Mouse (Mus musculus) bone marrow, adult 2 months (tissue): ENCODE data around the gene Rnaseh1. TPM values are rescaled to one million over a fixed set of nuclear protein-coding genes. Genes with fewer than 3 reads are reported as not detected.

Source experiments
- H3K27ac ChIP-seq: fragments of 200-500 bp; 2 replicates; pipeline ENCODE4 v1.5.1; 2012; ENCODE audit warnings: low read depth, mild to moderate bottlenecking, control low read depth, inconsistent platforms, low read length; ENCODE audit not compliant: control insufficient read depth, poor library complexity, insufficient read depth
- H3K4me1 ChIP-seq: fragments of 200-500 bp; 2 replicates; pipeline ENCODE4 v1.6.1; 2011; ENCODE audit warnings: low read length; ENCODE audit not compliant: control insufficient read depth, insufficient read depth
- H3K4me3 ChIP-seq: fragments of 200-500 bp; replicated peaks from 2 replicates; pipeline ENCODE3; 2011; ENCODE audit warnings: mild to moderate bottlenecking, low read depth, low read length, control low read depth; ENCODE audit not compliant: control insufficient read depth
- CTCF ChIP-seq: fragments of 200-500 bp; IDR thresholded peaks from 2 replicates; pipeline ENCODE4 v1.5.1; 2011; ENCODE audit warnings: low read length, control low read depth; ENCODE audit not compliant: control insufficient read depth, insufficient read depth
- POLR2A ChIP-seq: fragments of 200-500 bp; IDR thresholded peaks from 2 replicates; pipeline ENCODE4 v1.6.1; 2011; ENCODE audit warnings: low read depth, mild to moderate bottlenecking, control low read depth, low read length, borderline replicate concordance; ENCODE audit not compliant: control insufficient read depth
- WGBS: fragments of 180-500 bp; shearing (Covaris S2); methylation state at CpG from one replicate; pipeline ENCODE4 v1.1.7; 2018; 5-methylcytosine and 5-hydroxymethylcytosine counted together
- polyA plus RNA-seq: library from polyadenylated mRNA; stranded (reverse); fragments of >200 nt; gene quantifications from 2 replicates; pipeline ENCODE4 v1.2.4, GENCODE M21; 2011; ENCODE audit warnings: low replicate concordance; ENCODE audit not compliant: missing spikeins, insufficient read depth, insufficient read length

Gene Rnaseh1
- polyA plus RNA-seq, 1 experiment: 18.7 TPM

GRCm38 (mm10) chr12:28685771-28686170 lies 36.4 kb downstream of the Rnaseh1 start:
- no peak for TF ChIP-seq POLR2A
- no peak for TF ChIP-seq CTCF
- WGBS: 74% methylated on average over 3 of the region's 3 CpGs
- H3K27ac ChIP-seq: no peak overlapping the region
- no peak overlapping the region for H3K4me3 ChIP-seq
- no peaks in the 10 kb centered on the region for H3K4me1 ChIP-seq

DNA sequence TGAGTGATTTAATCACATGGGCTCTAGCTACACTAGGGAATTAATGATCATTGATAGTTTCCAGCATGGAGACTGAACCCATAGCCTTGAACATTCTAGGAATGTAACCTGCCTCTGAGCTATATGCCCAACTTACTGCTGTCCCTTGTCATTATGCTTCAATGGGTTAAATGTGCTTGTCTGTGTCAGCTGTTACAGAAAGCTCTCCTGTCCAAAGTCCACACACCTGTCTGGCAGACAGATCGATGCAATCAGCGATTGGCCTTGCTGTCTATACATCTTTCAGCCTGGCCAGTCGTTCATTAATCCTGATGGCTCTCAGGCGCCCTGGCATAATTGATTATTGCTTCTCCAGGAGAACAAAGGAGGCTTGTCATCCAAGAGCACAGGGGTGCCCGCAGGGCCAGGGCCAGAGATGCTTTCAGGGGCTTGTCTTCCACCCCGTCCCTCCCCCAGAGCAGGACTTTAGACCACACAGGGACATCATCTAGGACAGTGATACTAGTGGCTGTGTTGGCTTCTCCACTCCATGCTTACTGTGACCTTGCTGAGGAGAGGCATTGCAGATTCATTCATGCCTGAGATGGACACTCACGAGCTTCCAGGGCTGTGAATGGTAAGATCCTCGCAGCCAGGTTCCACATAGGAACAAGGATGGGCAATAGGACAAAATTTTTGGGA lies 36.9 kb downstream of the Rnaseh1 start:
- TF ChIP-seq POLR2A (no peak), CTCF (no peak)
- Histone ChIP-seq H3K4me3 (no peak overlapping the region), H3K27ac (no peak overlapping the region), H3K4me1 (no peaks in the 10 kb centered on the region)
- 84% methylated on average over 8 of the region's 8 CpGs for WGBS

DNA sequence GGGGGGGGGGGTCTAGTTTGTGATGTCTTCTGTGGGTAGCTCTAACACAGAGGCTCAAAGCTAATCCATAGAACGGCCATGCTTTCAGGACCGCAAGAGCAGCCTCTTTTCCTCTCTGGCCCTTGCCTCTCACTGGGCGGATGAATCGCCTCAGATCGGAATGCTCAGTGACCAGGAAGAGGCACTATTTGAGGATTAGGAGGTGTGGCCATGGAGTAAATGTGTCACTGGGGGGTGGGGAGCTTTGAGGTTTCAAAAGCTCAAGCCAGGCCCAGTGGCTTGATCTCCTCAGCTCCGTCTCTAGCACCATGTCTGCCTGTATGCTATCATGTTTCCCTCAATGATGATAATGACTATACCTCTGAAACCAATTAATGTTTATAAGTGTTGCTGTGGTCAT lies 39.6 kb downstream of the Rnaseh1 start:
- H3K4me1 ChIP-seq: no peaks in the 10 kb centered on the region
- 88% methylated on average over 6 of the region's 6 CpGs for WGBS
- no peak for TF ChIP-seq POLR2A

GRCm38 (mm10) chr12:28690730-28691129 lies 41.3 kb downstream of the Rnaseh1 start:
- 90% methylated on average over 7 of the region's 7 CpGs for WGBS
- TF ChIP-seq POLR2A (no peak), CTCF (no peak)
- Histone ChIP-seq H3K4me1 (no peaks in the 10 kb centered on the region), H3K27ac (no peak overlapping the region), H3K4me3 (no peak overlapping the region)

More for the DNA sequence above, 39.6 kb downstream of the Rnaseh1 start:
- Histone ChIP-seq H3K27ac (no peak overlapping the region), H3K4me3 (no peak overlapping the region)

DNA sequence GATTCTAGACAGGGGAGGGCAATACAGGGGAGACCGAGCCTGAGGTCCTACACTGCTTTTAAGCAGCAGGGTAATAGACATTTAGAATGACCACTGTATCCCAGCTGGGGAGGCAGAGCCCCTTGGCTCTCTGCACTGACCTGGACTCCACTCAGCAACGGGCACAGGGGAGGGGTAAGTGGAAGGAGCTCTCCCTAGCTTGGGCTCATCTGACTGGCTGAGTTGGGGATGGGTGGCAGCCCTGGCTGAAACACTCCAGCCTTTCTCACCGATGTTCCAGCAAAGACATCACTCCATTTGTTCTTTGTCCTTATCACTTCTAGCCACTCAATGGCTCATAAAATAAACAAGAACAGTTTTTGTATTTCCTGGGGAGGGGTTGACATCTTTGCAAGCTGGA lies 44.3 kb downstream of the Rnaseh1 start:
- Histone ChIP-seq H3K27ac (no peak overlapping the region), H3K4me3 (no peak overlapping the region), H3K4me1 (no peaks in the 10 kb centered on the region)
- TF ChIP-seq CTCF (no peak), POLR2A (no peak)
- WGBS: 85% methylated on average over 3 of the region's 3 CpGs

GRCm38 (mm10) chr12:28694231-28694630 lies 44.8 kb downstream of the Rnaseh1 start:
- Histone ChIP-seq H3K4me3 (no peak overlapping the region), H3K27ac (no peak overlapping the region), H3K4me1 (no peaks in the 10 kb centered on the region)
- 89% methylated on average over 2 of the region's 2 CpGs for WGBS
- no peak for TF ChIP-seq CTCF
- no peak for TF ChIP-seq POLR2A

- 91% methylated on average over 7 of the region's 7 CpGs for WGBS
- Histone ChIP-seq H3K4me3 (no peak overlapping the region), H3K27ac (no peak overlapping the region), H3K4me1 (no peaks in the 10 kb centered on the region)
- TF ChIP-seq CTCF: no peak
- no peak for TF ChIP-seq POLR2A
Observed at GRCm38 (mm10) chr12:28694776-28695175, 45.4 kb downstream of the Rnaseh1 start.

GRCm38 (mm10) chr12:28697821-28698595 lies 48.6 kb downstream of the Rnaseh1 start:
- no peak overlapping the region for H3K4me3 ChIP-seq
- no peak for TF ChIP-seq CTCF
- TF ChIP-seq POLR2A: no peak
- 83% methylated on average over 14 of the region's 14 CpGs for WGBS
- no peak overlapping the region for H3K27ac ChIP-seq
- no peaks in the 10 kb centered on the region for H3K4me1 ChIP-seq
